Mouse (Mus musculus): ENCODE data around the gene Gm10392. TPM values are rescaled to one million over a fixed set of nuclear protein-coding genes. Genes with fewer than 3 reads are reported as not detected.

The Gm10392 gene
- total RNA-seq, 1 experiment from 2014 or later: 0.81 TPM

GRCm38 (mm10) chr11:77494344-77494676 is 24.7 kb downstream of the Gm10392 start:
- no peak for ATAC-seq (ENCODE audit: extremely low read depth, insufficient number of reproducible peaks, low FRiP score, poor library complexity, severe bottlenecking)

- no peak for ATAC-seq (ENCODE audit: extremely low read depth, insufficient number of reproducible peaks, low FRiP score, poor library complexity, severe bottlenecking)
Observed at GRCm38 (mm10) chr11:77493512-77494343, 25.3 kb downstream of the Gm10392 start, which contains the start of gene Git1. Gene Git1, plus strand, starts transcription at chr11:77493562.

- ATAC-seq (ENCODE audit: extremely low read depth, insufficient number of reproducible peaks, low FRiP score, poor library complexity, severe bottlenecking): peak; percentile 64
Observed at GRCm38 (mm10) chr11:77492911-77493332, 26.1 kb downstream of the Gm10392 start.

- ATAC-seq (ENCODE audit: extremely low read depth, insufficient number of reproducible peaks, low FRiP score, poor library complexity, severe bottlenecking): no peak
Observed at GRCm38 (mm10) chr11:77492311-77492871, 26.6 kb downstream of the Gm10392 start.

GRCm38 (mm10) chr11:77491502-77492291 is 27.3 kb downstream of the Gm10392 start:
- ATAC-seq (ENCODE audit: extremely low read depth, insufficient number of reproducible peaks, low FRiP score, poor library complexity, severe bottlenecking): no peak

GRCm38 (mm10) chr11:77491123-77491501 is 27.9 kb downstream of the Gm10392 start:
- ATAC-seq (ENCODE audit: extremely low read depth, insufficient number of reproducible peaks, low FRiP score, poor library complexity, severe bottlenecking): peak; percentile 58

- no peak for ATAC-seq (ENCODE audit: extremely low read depth, insufficient number of reproducible peaks, low FRiP score, poor library complexity, severe bottlenecking)
Observed at GRCm38 (mm10) chr11:77490451-77490850, 28.5 kb downstream of the Gm10392 start.

GRCm38 (mm10) chr11:77489591-77490235 is 29.3 kb downstream of the Gm10392 start, which contains the start of gene Ankrd13b:
Gene Ankrd13b, minus strand, starts transcription at chr11:77489678.
- no peak for ATAC-seq (ENCODE audit: extremely low read depth, insufficient number of reproducible peaks, low FRiP score, poor library complexity, severe bottlenecking)

- no peak for ATAC-seq (ENCODE audit: extremely low read depth, insufficient number of reproducible peaks, low FRiP score, poor library complexity, severe bottlenecking)
Observed at GRCm38 (mm10) chr11:77488771-77489581, 30.0 kb downstream of the Gm10392 start.

GRCm38 (mm10) chr11:77486798-77487197 is 32.2 kb downstream of the Gm10392 start:
- ATAC-seq (ENCODE audit: extremely low read depth, insufficient number of reproducible peaks, low FRiP score, poor library complexity, severe bottlenecking): no peak

GRCm38 (mm10) chr11:77485229-77485628 is 33.8 kb downstream of the Gm10392 start:
- no peak for ATAC-seq (ENCODE audit: extremely low read depth, insufficient number of reproducible peaks, low FRiP score, poor library complexity, severe bottlenecking)

GRCm38 (mm10) chr11:77483510-77484255 is 35.3 kb downstream of the Gm10392 start:
- ATAC-seq (ENCODE audit: extremely low read depth, insufficient number of reproducible peaks, low FRiP score, poor library complexity, severe bottlenecking): no peak

- no peak for ATAC-seq (ENCODE audit: extremely low read depth, insufficient number of reproducible peaks, low FRiP score, poor library complexity, severe bottlenecking)
Observed at GRCm38 (mm10) chr11:77483043-77483442, 36.0 kb downstream of the Gm10392 start.

GRCm38 (mm10) chr11:77476895-77477294 is 42.1 kb downstream of the Gm10392 start:
- ATAC-seq (ENCODE audit: extremely low read depth, insufficient number of reproducible peaks, low FRiP score, poor library complexity, severe bottlenecking): no peak

GRCm38 (mm10) chr11:77476216-77476615 is 42.8 kb downstream of the Gm10392 start:
- no peak for ATAC-seq (ENCODE audit: extremely low read depth, insufficient number of reproducible peaks, low FRiP score, poor library complexity, severe bottlenecking)

GRCm38 (mm10) chr11:77472775-77473174 is 46.2 kb downstream of the Gm10392 start:
- no peak for ATAC-seq (ENCODE audit: extremely low read depth, insufficient number of reproducible peaks, low FRiP score, poor library complexity, severe bottlenecking)

- no peak for ATAC-seq (ENCODE audit: extremely low read depth, insufficient number of reproducible peaks, low FRiP score, poor library complexity, severe bottlenecking)
Observed at GRCm38 (mm10) chr11:77471407-77471806, 47.6 kb downstream of the Gm10392 start.

- ATAC-seq (ENCODE audit: extremely low read depth, insufficient number of reproducible peaks, low FRiP score, poor library complexity, severe bottlenecking): no peak
Observed at GRCm38 (mm10) chr11:77468397-77468796, 50.6 kb downstream of the Gm10392 start.

Data from neutrophil, adult 5-6 weeks (primary cell).